ENCODE assay signal across 8 mouse cellular contexts in genomic region chr2:116067711-116068110, GRCm38 (mm10). TPM values are rescaled to one million over a fixed set of nuclear protein-coding genes. Genes with fewer than 3 reads are reported as not detected.
A peak's percentile ranks its signal among the peaks of the same experiment; 100 is the strongest.
DNase-seq lines count a peak whose midpoint lies in the region; ATAC-seq and TF ChIP-seq lines count a peak whose summit lies in the region.

No protein-coding gene starts in this region.

- H3ac ChIP-seq in myocyte (ENCODE audit: control insufficient read depth, insufficient read length) = no peak overlapping the region

- H3K27ac ChIP-seq in kidney, embryonic 14.5 days (ENCODE audit: low read depth, low read length) = peak overlapping the region; percentile 99
- peak overlapping the region; percentile 84 for H3K27ac ChIP-seq in forebrain, embryonic 11.5 days (ENCODE audit: low read depth, low read length)
- H3K27ac ChIP-seq in cerebellum, adult 2 months (ENCODE audit: insufficient read depth, low read length) = no peak overlapping the region

- under 1% methylated on average over 15 of the region's 15 CpGs for WGBS in kidney, embryonic 14.5 days
- WGBS in forebrain, embryonic 11.5 days = under 1% methylated on average over 15 of the region's 15 CpGs
- 4% methylated on average over 15 of the region's 15 CpGs for WGBS in cerebellum, adult 2 months

- H3K4me3 ChIP-seq in kidney, embryonic 14.5 days (ENCODE audit: low read length) = peak overlapping the region; percentile 72
- H3K4me3 ChIP-seq in forebrain, embryonic 11.5 days (ENCODE audit: low read depth, low read length) = peak overlapping the region; percentile 75
- H3K4me3 ChIP-seq in myocyte = peak overlapping the region; percentile 98
- H3K4me3 ChIP-seq in cerebellum, adult 2 months (replicated peaks; ENCODE audit: insufficient read depth, low read depth, low read length) = no peak overlapping the region

- no peak for TF ChIP-seq POLR2A in myocyte (IDR thresholded peaks at IDR 0.05; ENCODE audit: insufficient read length, low read depth)
- no peak for TF ChIP-seq POLR2A in cerebellum, adult 2 months (IDR thresholded peaks at IDR 0.05; ENCODE audit: borderline replicate concordance, insufficient read depth, low read length)

- no peaks in the 10 kb centered on the region for H3K9me3 ChIP-seq in kidney, embryonic 14.5 days (ENCODE audit: control insufficient read depth, low read length)
- no peaks in the 10 kb centered on the region for H3K9me3 ChIP-seq in forebrain, embryonic 11.5 days (ENCODE audit: control insufficient read depth, low read length)

- H3K36me3 ChIP-seq in kidney, embryonic 14.5 days (ENCODE audit: control insufficient read depth, insufficient read depth, low read length) = no peaks in the 10 kb centered on the region
- no peaks in the 10 kb centered on the region for H3K36me3 ChIP-seq in forebrain, embryonic 11.5 days (ENCODE audit: control insufficient read depth, insufficient read depth, low read length)
- H3K36me3 ChIP-seq in myocyte (ENCODE audit: control insufficient read depth, insufficient read depth) = no peaks in the 10 kb centered on the region

- H3K4me1 ChIP-seq in kidney, embryonic 14.5 days (ENCODE audit: control insufficient read depth, insufficient read depth, low read length) = no peaks in the 10 kb centered on the region
- H3K4me1 ChIP-seq in forebrain, embryonic 11.5 days (replicated peaks; ENCODE audit: control insufficient read depth, insufficient read depth, low read length) = peaks cover 10% of the 10 kb centered on the region; the same call in 1 of the 2 replicates
- 0 out of 2 replicates have a peak, but pooled peaks cover 2% of the 10 kb centered on the region for H3K4me1 ChIP-seq in cerebellum, adult 2 months (ENCODE audit: control insufficient read depth, insufficient read depth, low read length)

- H3K27me3 ChIP-seq in kidney, embryonic 14.5 days (ENCODE audit: control insufficient read depth, insufficient read depth, low read length) = no peaks in the 10 kb centered on the region
- peaks cover 5% of the 10 kb centered on the region for H3K27me3 ChIP-seq in forebrain, embryonic 11.5 days (ENCODE audit: control insufficient read depth, insufficient read depth, low read length)
- no peaks in the 10 kb centered on the region for H3K27me3 ChIP-seq in myocyte (ENCODE audit: control insufficient read depth, insufficient read depth, insufficient read length)
- peaks cover 17% of the 10 kb centered on the region; the same call in 1 of the 2 replicates for H3K27me3 ChIP-seq in cerebellum, adult 2 months (ENCODE audit: control insufficient read depth, insufficient read depth, low read length)

- no peak for DNase-seq in kidney, adult 11 months
- peak; percentile 71 for DNase-seq in forebrain, embryonic 11.5 days (ENCODE audit: low spot score)
- DNase-seq in kidney, postnatal 25 days = peak; percentile 27 to 42
- DNase-seq in thymus, postnatal 10 days (ENCODE audit: low spot score in 2 of 2) = no peak
- no peak for DNase-seq in cerebellum, adult 2 months
- no peak for DNase-seq in frontal cortex, postnatal 25 days (ENCODE audit: low spot score in 2 of 2)

- peak overlapping the region; percentile 91 for H3K9ac ChIP-seq in kidney, embryonic 14.5 days (ENCODE audit: low read depth, low read length)
- peak overlapping the region; percentile 73 for H3K9ac ChIP-seq in forebrain, embryonic 11.5 days (ENCODE audit: low read length)

- peaks cover 21% of the 10 kb centered on the region for H3K79me2 ChIP-seq in myocyte (ENCODE audit: control insufficient read depth, insufficient read depth)

- no peak for ATAC-seq in kidney, embryonic 14.5 days (ENCODE audit: low FRiP score, low TSS enrichment)
- ATAC-seq in forebrain, embryonic 11.5 days (replicated peaks; ENCODE audit: low FRiP score) = no peak

- TF ChIP-seq CTCF in cerebellum, adult 2 months (IDR thresholded peaks at IDR 0.05; ENCODE audit: borderline replicate concordance, insufficient read depth, low read depth, low read length) = no peak

- H3K4me2 ChIP-seq in kidney, embryonic 14.5 days (replicated peaks; ENCODE audit: low read depth, low read length) = peak overlapping the region; percentile 74
- H3K4me2 ChIP-seq in forebrain, embryonic 11.5 days (ENCODE audit: low read depth, low read length, severe bottlenecking) = peak overlapping the region; percentile 82
- peak overlapping the region; percentile 90 for H3K4me2 ChIP-seq in myocyte (ENCODE audit: low read depth)

TF ChIP-seq in myocyte, 11 proteins besides CTCF, POLR2A, EP300 and RAD21:
- TF ChIP-seq SRF (IDR thresholded peaks at IDR 0.05; ENCODE audit: control insufficient read depth, insufficient read length, low read depth) = no peak
- no peak for TF ChIP-seq E2F4 (IDR thresholded peaks at IDR 0.05; ENCODE audit: insufficient read depth)
- no peak for TF ChIP-seq TCF12 (IDR thresholded peaks at IDR 0.05; ENCODE audit: insufficient read depth, poor library complexity, severe bottlenecking)
- TF ChIP-seq REST (IDR thresholded peaks at IDR 0.05; ENCODE audit: insufficient read depth, insufficient read length) = no peak
- TF ChIP-seq MAX (IDR thresholded peaks at IDR 0.05; ENCODE audit: low read depth) = no peak
- no peak for TF ChIP-seq TCF3 (IDR thresholded peaks at IDR 0.05; ENCODE audit: insufficient read length, low read depth)
- TF ChIP-seq CEBPB (IDR thresholded peaks at IDR 0.05; ENCODE audit: insufficient read depth, poor library complexity, severe bottlenecking) = no peak

RNA-seq across cellular contexts. Expression of gene Meis2, which starts 2.1 kb away (rescaled TPM):
- 111 and 112 TPM in 2 replicates for polyA plus RNA-seq in kidney, embryonic 14.5 days (2014; fragmentation: Nextera tagmentation; extraction: Ambion mirVana)
- 75.4 and 77.2 TPM in 2 replicates for polyA plus RNA-seq in forebrain, embryonic 11.5 days (2014; fragmentation: Nextera tagmentation; extraction: Ambion mirVana)
- polyA plus RNA-seq in myocyte (2012; fragmentation: generic; extraction: Trizol) = 9.3 TPM
- 36.4 and 58.7 TPM in 2 replicates for polyA plus RNA-seq in cerebellum, adult 2 months (2012; rRNA removed)

Comparison
In these comparisons a context has a peak if more than half of its experiments do, and no peak if none do; other contexts are left out.
1. DNase-seq: peak in forebrain, embryonic 11.5 days (single experiment) and kidney, postnatal 25 days (2 of 2); none in kidney, adult 11 months (single experiment), thymus, postnatal 10 days (0 of 2), cerebellum, adult 2 months (0 of 2) and frontal cortex, postnatal 25 days (0 of 2).
2. Peak in every context shown above with its lines, with median percentiles within 50 percentile points of each other: H3K4me2 ChIP-seq.